Mouse (Mus musculus): ENCODE results near the gene Ergic2. TPM values are rescaled to one million over a fixed set of nuclear protein-coding genes. Genes with fewer than 3 reads are reported as not detected.
"Not testable (repeated sequence)": the region's sequence is repeated elsewhere in the genome, so short reads cannot be mapped to it uniquely, and the experiment has no call there.

Ergic2 gene
- polyA plus RNA-seq, 1 experiment from 2014 or later, result 200 TPM

DNA sequence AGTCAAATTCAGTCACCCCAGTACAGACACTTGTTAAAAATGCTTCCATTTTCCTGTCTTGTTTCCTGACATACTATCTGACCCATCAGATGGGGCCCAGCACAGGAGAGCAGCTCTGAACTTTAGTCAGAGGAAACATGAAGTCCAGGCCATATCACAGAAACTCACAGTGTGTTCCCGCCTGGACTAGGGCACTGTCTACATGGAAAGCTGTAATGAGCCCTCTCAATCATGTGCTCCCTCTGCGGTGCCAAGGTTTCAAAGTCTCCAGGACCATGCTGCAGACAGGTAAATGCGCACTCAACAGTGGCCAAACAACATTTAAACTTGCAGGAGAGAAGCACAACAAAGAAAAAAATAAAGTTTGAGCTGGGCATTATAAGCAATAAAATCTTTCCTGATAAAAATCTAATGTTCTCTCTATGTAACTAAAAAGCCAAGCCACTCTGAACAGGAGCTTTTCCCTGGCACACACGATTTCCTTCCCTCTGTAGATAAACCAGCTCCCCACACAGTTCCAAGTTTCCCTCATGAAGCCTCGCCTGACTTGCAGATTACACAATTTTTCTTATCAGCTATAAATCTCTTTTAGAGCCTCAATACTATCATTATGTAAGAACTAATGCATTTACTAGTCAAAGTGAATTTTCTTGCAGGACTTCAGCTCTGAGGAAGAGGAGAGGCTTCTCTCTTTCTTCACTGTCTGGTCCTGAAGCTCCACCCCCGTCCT, 18.0 kb downstream of the Ergic2 start:
- no peak overlapping the region for H3K27ac ChIP-seq (ENCODE audit: low read length)
- H3K27me3 ChIP-seq (ENCODE audit: control insufficient read depth, insufficient read depth, low read depth, low read length), result no peaks in the 10 kb centered on the region
- H3K9me3 ChIP-seq (replicated peaks; ENCODE audit: control insufficient read depth, low read length, poor library complexity, severe bottlenecking), result no peaks in the 10 kb centered on the region
- no peak overlapping the region for H3K4me2 ChIP-seq (ENCODE audit: low read length)
- WGBS, result 95% methylated on average over 6 of the region's 6 CpGs
- peaks cover 21% of the 10 kb centered on the region for H3K36me3 ChIP-seq (ENCODE audit: control insufficient read depth, insufficient read depth, low read length)
- ATAC-seq, result no peak
- H3K4me3 ChIP-seq (ENCODE audit: low read depth, low read length), result no peak overlapping the region
- no peak overlapping the region for H3K9ac ChIP-seq (ENCODE audit: low read depth, low read length)
- H3K4me1 ChIP-seq (ENCODE audit: control insufficient read depth, insufficient read depth, low read length), result no peaks in the 10 kb centered on the region

DNA sequence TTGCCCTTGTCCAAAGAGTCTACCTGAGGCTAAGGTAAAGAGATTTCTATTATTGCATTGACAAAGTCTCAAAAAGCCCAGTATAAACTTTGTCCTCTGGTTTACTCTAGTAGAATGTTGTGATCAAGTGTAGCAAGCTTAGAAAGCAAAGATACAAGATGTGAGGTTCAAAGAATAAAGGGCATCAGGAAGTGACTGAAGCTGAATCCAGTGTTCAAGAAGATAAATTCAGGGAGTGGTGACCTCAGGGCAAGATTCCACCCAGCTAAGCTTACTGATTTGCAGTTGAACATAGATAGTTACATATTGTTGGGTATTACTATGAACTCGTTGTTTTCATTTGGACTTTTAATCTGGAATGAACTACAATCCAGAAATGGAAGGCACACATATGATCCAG, 26.5 kb downstream of the Ergic2 start:
- H3K36me3 ChIP-seq (ENCODE audit: control insufficient read depth, insufficient read depth, low read length), result peaks cover 30% of the 10 kb centered on the region
- no peaks in the 10 kb centered on the region for H3K4me1 ChIP-seq (ENCODE audit: control insufficient read depth, insufficient read depth, low read length)
- 100% methylated on average over 1 of the region's 1 CpGs for WGBS
- no peak overlapping the region for H3K4me3 ChIP-seq (ENCODE audit: low read depth, low read length)
- no peaks in the 10 kb centered on the region for H3K27me3 ChIP-seq (ENCODE audit: control insufficient read depth, insufficient read depth, low read depth, low read length)
- H3K9ac ChIP-seq (ENCODE audit: low read depth, low read length), result no peak overlapping the region
- no peak overlapping the region for H3K27ac ChIP-seq (ENCODE audit: low read length)
- no peaks in the 10 kb centered on the region for H3K9me3 ChIP-seq (replicated peaks; ENCODE audit: control insufficient read depth, low read length, poor library complexity, severe bottlenecking)
- no peak overlapping the region for H3K4me2 ChIP-seq (ENCODE audit: low read length)
- no peak for ATAC-seq

GRCm38 (mm10) chr6:148172904-148173303, 39.3 kb downstream of the Ergic2 start:
- Histone ChIP-seq H3K4me2 (ENCODE audit: low read length) (no peak overlapping the region), H3K9me3 (replicated peaks; ENCODE audit: control insufficient read depth, low read length, poor library complexity, severe bottlenecking) (no peaks in the 10 kb centered on the region), H3K9ac (ENCODE audit: low read depth, low read length) (no peak overlapping the region), H3K4me1 (ENCODE audit: control insufficient read depth, insufficient read depth, low read length) (no peaks in the 10 kb centered on the region), H3K36me3 (ENCODE audit: control insufficient read depth, insufficient read depth, low read length) (no peaks in the 10 kb centered on the region), H3K27me3 (ENCODE audit: control insufficient read depth, insufficient read depth, low read depth, low read length) (no peaks in the 10 kb centered on the region), H3K4me3 (ENCODE audit: low read depth, low read length) (no peak overlapping the region), H3K27ac (ENCODE audit: low read length) (no peak overlapping the region)
- WGBS, result 95% methylated on average over 3 of the region's 3 CpGs
- ATAC-seq, result no peak

DNA sequence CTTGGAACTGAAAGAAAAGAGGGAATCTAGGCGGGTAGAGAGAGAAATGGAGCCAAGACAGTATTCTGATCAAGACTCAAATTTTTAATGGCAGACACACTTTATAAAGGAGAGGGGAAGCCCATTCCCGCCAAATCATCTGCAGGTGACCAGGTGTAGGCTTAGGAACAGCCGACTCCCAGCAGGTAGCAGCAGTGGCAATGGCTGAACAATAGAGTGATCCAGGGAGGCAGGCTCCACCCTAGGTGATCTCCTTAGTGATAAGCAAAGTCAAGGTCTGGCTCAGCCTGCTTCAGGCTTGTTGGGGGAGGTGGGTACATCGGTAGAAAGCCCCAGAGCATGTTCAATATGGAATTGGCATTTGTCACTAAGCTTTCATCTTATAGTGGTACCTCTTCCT, 59.9 kb downstream of the Ergic2 start:
- H3K9ac ChIP-seq (ENCODE audit: low read depth, low read length); ATAC-seq; H3K36me3 ChIP-seq (ENCODE audit: control insufficient read depth, insufficient read depth, low read length); H3K9me3 ChIP-seq (replicated peaks; ENCODE audit: control insufficient read depth, low read length, poor library complexity, severe bottlenecking); H3K4me1 ChIP-seq (ENCODE audit: control insufficient read depth, insufficient read depth, low read length); H3K4me3 ChIP-seq (ENCODE audit: low read depth, low read length); H3K4me2 ChIP-seq (ENCODE audit: low read length); H3K27ac ChIP-seq (ENCODE audit: low read length); H3K27me3 ChIP-seq (ENCODE audit: control insufficient read depth, insufficient read depth, low read depth, low read length): not testable (repeated sequence)
- WGBS, result 59% methylated on average over 4 of the region's 4 CpGs

DNA sequence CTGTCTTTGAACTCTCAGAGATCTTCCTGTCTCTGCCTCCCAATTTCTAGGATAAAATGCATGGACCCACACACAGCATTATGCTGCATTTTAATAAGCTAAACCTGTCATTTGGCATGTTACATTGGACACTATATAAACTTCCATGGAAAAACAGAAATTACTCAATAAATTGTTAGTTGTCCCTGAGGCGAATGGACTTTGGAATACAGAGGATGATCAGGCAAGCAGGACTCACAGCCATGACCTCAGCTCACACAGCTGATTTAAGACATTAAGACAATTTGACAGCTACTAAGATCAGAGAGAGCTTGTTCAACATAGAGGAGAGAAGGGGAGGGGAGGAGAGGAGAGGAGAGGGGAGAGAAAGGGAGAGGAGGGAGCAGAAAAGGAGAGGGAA, 69.8 kb downstream of the Ergic2 start:
- no peak overlapping the region for H3K9ac ChIP-seq (ENCODE audit: low read depth, low read length)

GRCm38 (mm10) chr6:148141874-148142273, 70.3 kb downstream of the Ergic2 start:
- Histone ChIP-seq H3K4me3 (ENCODE audit: low read depth, low read length) (no peak overlapping the region), H3K9ac (ENCODE audit: low read depth, low read length) (no peak overlapping the region), H3K36me3 (ENCODE audit: control insufficient read depth, insufficient read depth, low read length) (no peaks in the 10 kb centered on the region; the same call in 1 of the 2 replicates), H3K4me2 (ENCODE audit: low read length) (no peak overlapping the region), H3K27me3 (ENCODE audit: control insufficient read depth, insufficient read depth, low read depth, low read length) (no peaks in the 10 kb centered on the region), H3K9me3 (replicated peaks; ENCODE audit: control insufficient read depth, low read length, poor library complexity, severe bottlenecking) (peaks cover 5% of the 10 kb centered on the region), H3K4me1 (ENCODE audit: control insufficient read depth, insufficient read depth, low read length) (no peaks in the 10 kb centered on the region), H3K27ac (ENCODE audit: low read length) (no peak overlapping the region)
- ATAC-seq, result no peak
- 83% methylated on average over 5 of the region's 5 CpGs for WGBS

More for the DNA sequence above, 69.8 kb downstream of the Ergic2 start:
- ATAC-seq, result no peak
- Histone ChIP-seq H3K27ac (ENCODE audit: low read length) (no peak overlapping the region), H3K4me2 (ENCODE audit: low read length) (no peak overlapping the region), H3K36me3 (ENCODE audit: control insufficient read depth, insufficient read depth, low read length) (no peaks in the 10 kb centered on the region; the same call in 1 of the 2 replicates), H3K9me3 (replicated peaks; ENCODE audit: control insufficient read depth, low read length, poor library complexity, severe bottlenecking) (peaks cover 5% of the 10 kb centered on the region), H3K27me3 (ENCODE audit: control insufficient read depth, insufficient read depth, low read depth, low read length) (no peaks in the 10 kb centered on the region), H3K4me1 (ENCODE audit: control insufficient read depth, insufficient read depth, low read length) (no peaks in the 10 kb centered on the region), H3K4me3 (ENCODE audit: low read depth, low read length) (no peak overlapping the region)
- WGBS, result 94% methylated on average over 1 of the region's 1 CpGs

- Histone ChIP-seq H3K9me3 (replicated peaks; ENCODE audit: control insufficient read depth, low read length, poor library complexity, severe bottlenecking) (peaks cover 5% of the 10 kb centered on the region), H3K27ac (ENCODE audit: low read length) (no peak overlapping the region), H3K9ac (ENCODE audit: low read depth, low read length) (no peak overlapping the region), H3K4me3 (ENCODE audit: low read depth, low read length) (no peak overlapping the region), H3K4me1 (ENCODE audit: control insufficient read depth, insufficient read depth, low read length) (no peaks in the 10 kb centered on the region; the same call in 1 of the 2 replicates), H3K27me3 (ENCODE audit: control insufficient read depth, insufficient read depth, low read depth, low read length) (no peaks in the 10 kb centered on the region), H3K4me2 (ENCODE audit: low read length) (no peak overlapping the region), H3K36me3 (ENCODE audit: control insufficient read depth, insufficient read depth, low read length) (no peaks in the 10 kb centered on the region; the same call in 1 of the 2 replicates)
- no peak for ATAC-seq
- 78% methylated on average over 6 of the region's 6 CpGs for WGBS
Observed at GRCm38 (mm10) chr6:148139288-148139995, 72.7 kb downstream of the Ergic2 start.

GRCm38 (mm10) chr6:148135769-148136382, 76.3 kb downstream of the Ergic2 start:
- WGBS, result 29% methylated on average over 9 of the region's 9 CpGs
- no peak overlapping the region for H3K4me3 ChIP-seq (ENCODE audit: low read depth, low read length)
- H3K27ac ChIP-seq (ENCODE audit: low read length), result no peak overlapping the region
- no peaks in the 10 kb centered on the region; the same call in 1 of the 2 replicates for H3K36me3 ChIP-seq (ENCODE audit: control insufficient read depth, insufficient read depth, low read length)
- no peaks in the 10 kb centered on the region for H3K9me3 ChIP-seq (replicated peaks; ENCODE audit: control insufficient read depth, low read length, poor library complexity, severe bottlenecking)
- H3K27me3 ChIP-seq (ENCODE audit: control insufficient read depth, insufficient read depth, low read depth, low read length), result no peaks in the 10 kb centered on the region
- H3K4me1 ChIP-seq (ENCODE audit: control insufficient read depth, insufficient read depth, low read length), result peaks cover 9% of the 10 kb centered on the region
- no peak overlapping the region for H3K9ac ChIP-seq (ENCODE audit: low read depth, low read length)
- no peak overlapping the region for H3K4me2 ChIP-seq (ENCODE audit: low read length)
- ATAC-seq, result peak; percentile 87

DNA sequence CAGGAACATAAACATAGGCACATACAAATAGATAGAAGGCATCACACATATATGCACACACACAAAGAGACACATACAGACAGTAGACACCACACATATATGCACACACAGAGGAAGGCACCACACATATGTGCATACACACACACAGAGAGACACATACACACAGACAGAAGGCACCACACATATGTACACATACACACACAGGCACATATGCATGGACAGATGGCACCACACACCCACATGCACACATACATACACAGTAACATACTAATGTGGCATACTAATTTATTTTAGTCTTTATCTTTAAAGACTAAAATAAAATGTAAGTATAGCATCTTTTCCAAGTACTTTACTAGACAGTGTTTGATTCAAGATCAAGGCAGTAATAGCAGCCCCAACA, 78.6 kb downstream of the Ergic2 start:
- H3K27me3 ChIP-seq (ENCODE audit: control insufficient read depth, insufficient read depth, low read depth, low read length), result no peaks in the 10 kb centered on the region
- no peak overlapping the region for H3K4me3 ChIP-seq (ENCODE audit: low read depth, low read length)
- no peak overlapping the region for H3K9ac ChIP-seq (ENCODE audit: low read depth, low read length)
- H3K9me3 ChIP-seq (replicated peaks; ENCODE audit: control insufficient read depth, low read length, poor library complexity, severe bottlenecking), result no peaks in the 10 kb centered on the region
- no peak for ATAC-seq
- H3K36me3 ChIP-seq (ENCODE audit: control insufficient read depth, insufficient read depth, low read length), result no peaks in the 10 kb centered on the region
- peaks cover 9% of the 10 kb centered on the region for H3K4me1 ChIP-seq (ENCODE audit: control insufficient read depth, insufficient read depth, low read length)
- H3K27ac ChIP-seq (ENCODE audit: low read length), result no peak overlapping the region
- no peak overlapping the region for H3K4me2 ChIP-seq (ENCODE audit: low read length)
